Mouse (Mus musculus): ENCODE results near the gene Itga11. TPM values are rescaled to one million over a fixed set of nuclear protein-coding genes. Genes with fewer than 3 reads are reported as not detected.

Itga11 gene
- polyA plus RNA-seq (2017; shearing (Covaris generic)), result 0.12 TPM

DNA sequence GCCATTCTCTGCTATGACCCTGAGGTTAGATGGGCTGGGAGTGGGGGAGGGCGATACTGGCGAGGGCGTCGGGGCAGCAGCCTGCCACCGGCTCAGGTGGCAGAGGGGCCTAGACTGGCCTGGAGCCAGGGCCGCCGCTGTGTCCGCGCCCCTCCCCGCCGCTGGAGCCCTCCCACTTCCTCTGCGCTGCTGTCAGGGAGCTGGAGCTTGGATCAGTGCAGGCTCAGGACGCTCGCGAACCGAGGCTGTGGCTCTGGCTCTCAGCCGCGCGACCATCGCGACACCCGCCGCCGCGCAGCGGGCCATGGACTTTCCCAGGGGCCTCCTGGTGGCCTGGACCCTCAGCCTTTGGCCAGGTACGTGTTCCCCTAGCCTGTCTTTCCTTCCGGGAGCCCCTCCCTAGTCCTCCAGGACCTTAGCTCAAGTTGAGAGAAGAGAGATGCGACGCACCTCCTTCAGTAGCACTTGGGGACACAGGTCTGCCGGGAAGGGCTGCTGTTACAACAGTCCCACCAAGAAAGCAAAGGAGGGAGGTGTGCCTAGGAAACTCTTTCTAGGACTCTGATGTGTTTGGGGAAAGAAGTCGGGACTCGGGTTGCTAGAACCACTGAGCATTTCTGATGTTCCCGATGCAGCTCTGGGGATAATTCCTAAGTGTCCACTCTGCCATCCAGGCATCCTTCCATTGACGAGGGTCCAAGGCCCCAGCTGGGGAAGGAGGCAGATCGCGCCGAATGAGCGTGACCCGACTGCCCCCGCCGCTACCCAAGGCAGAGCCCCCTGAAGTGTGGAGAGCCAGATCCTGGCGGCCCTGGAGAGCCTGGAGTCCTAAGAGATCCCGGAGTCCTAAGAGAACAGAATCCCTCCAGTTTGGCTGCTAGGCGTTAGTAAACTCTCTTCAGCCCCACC, at the start of gene Itga11:
Gene Itga11 (plus strand): TSS at position 186 of the 909 bp plus-strand sequence.

GRCm38 (mm10) chr9:62811516-62812121, 134.0 kb downstream of the Itga11 start, which contains the start of gene Fem1b:
Gene Fem1b (minus strand): TSS chr9:62811934.

Other genes with a start within 250 kb of the Itga11 start
- gene Coro2b, start 140.8 kb upstream of the Itga11 start, polyA plus RNA-seq (2017; shearing (Covaris generic)), result 7.4 TPM
- gene Fem1b, start 134.1 kb downstream of the Itga11 start, polyA plus RNA-seq (2017; shearing (Covaris generic)), result 4.6 TPM
- 4.0 TPM for gene Cln6, start 161.0 kb downstream of the Itga11 start, polyA plus RNA-seq (2017; shearing (Covaris generic))
- not detected for gene Calml4, start 180.3 kb downstream of the Itga11 start, polyA plus RNA-seq (2017; shearing (Covaris generic))

All from CD4-positive, CD25-positive, alpha-beta regulatory T cell, adult 9 weeks (primary cell).